Mouse (Mus musculus) liver, embryonic 14.5 days (tissue): ENCODE measurements at regions not wholly inside any gene's neighbourhood (a gene's known extent, or its start where the extent isn't known, plus 50 kb on each side); places are given as distances from the start of the nearest gene placed in this dataset.

ENCODE experiments used
- ATAC-seq: fragments of 200-750 bp; cut with Nextera tagmentation; 2 replicates; pipeline ENCODE4 v1.8.0; 2017; ENCODE audit warnings: moderate number of reproducible peaks, mild to moderate bottlenecking, moderate library complexity; ENCODE audit not compliant: insufficient read depth
- DNase-seq, 3 experiments: peaks; one replicate each; pipeline ENCODE4 v3.0.0-alpha.2; 2012 to 2013; ENCODE audit warnings: low read depth in 3 of 3, low spot score in 3 of 3
- H3K27ac ChIP-seq: fragments of 300-500 bp; sonication (generic); 2 replicates; pipeline ENCODE4 v1.5.1; 2014; ENCODE audit warnings: moderate library complexity, mild to moderate bottlenecking, control low read depth, inconsistent platforms
- H3K27me3 ChIP-seq: fragments of 300-500 bp; sonication (generic); 2 replicates; pipeline ENCODE4 v1.6.1; 2014; ENCODE audit warnings: mild to moderate bottlenecking, low read length, moderate library complexity; ENCODE audit not compliant: control insufficient read depth, insufficient read depth
- H3K36me3 ChIP-seq: fragments of 300-500 bp; sonication (generic); replicated peaks from 2 replicates; pipeline ENCODE4 v1.6.1; 2014; ENCODE audit warnings: low read depth; ENCODE audit not compliant: control insufficient read depth, insufficient read depth
- H3K4me1 ChIP-seq, 2 experiments: fragments of 200-500 bp in 1 of 2; fragments of 300-500 bp in 1 of 2; sonication (generic) in 1 of 2; replicated peaks; 2 replicates each; pipeline ENCODE4 v1.6.1; 2012 to 2014; ENCODE audit warnings: antibody characterized with exemption in 1 of 2, inconsistent platforms in 1 of 2, low read length in 1 of 2; ENCODE audit not compliant: control insufficient read depth in 2 of 2, insufficient read depth in 2 of 2
- H3K4me2 ChIP-seq: fragments of 300-500 bp; sonication (generic); 2 replicates; pipeline ENCODE4 v1.6.1; 2014; ENCODE audit warnings: low read depth, mild to moderate bottlenecking, control low read depth, moderate library complexity
- H3K4me3 ChIP-seq, 2 experiments: fragments of 200-500 bp in 1 of 2; fragments of 300-500 bp in 1 of 2; sonication (generic) in 1 of 2; 2 replicates each; pipeline ENCODE4 v1.5.1; 2012 to 2014; ENCODE audit warnings: low read depth in 2 of 2, low read length in 2 of 2, mild to moderate bottlenecking in 2 of 2, control low read depth in 1 of 2, inconsistent platforms in 1 of 2, moderate library complexity in 1 of 2; ENCODE audit not compliant: insufficient read depth in 1 of 2
- H3K9ac ChIP-seq: fragments of 300-500 bp; sonication (generic); replicated peaks from 2 replicates; pipeline ENCODE4 v1.6.1; 2014; ENCODE audit warnings: mild to moderate bottlenecking, control low read depth, moderate library complexity
- H3K9me3 ChIP-seq: fragments of 300-500 bp; sonication (generic); 2 replicates; pipeline ENCODE4 v1.6.1; 2016; ENCODE audit warnings: low read length, mixed read lengths; ENCODE audit not compliant: control insufficient read depth
- CTCF ChIP-seq: IDR thresholded peaks from 2 replicates; pipeline ENCODE4 v1.5.1; 2016; ENCODE audit warnings: antibody characterized with exemption, low read depth, control low read depth
- EP300 ChIP-seq: IDR thresholded peaks from 2 replicates; pipeline ENCODE4 v1.6.1; 2016; ENCODE audit warnings: antibody characterized with exemption, low read depth
- WGBS: fragments of 180-500 bp; shearing (Covaris S2); extraction: QIAGEN DNeasy Blood & Tissue Kit; methylation state at CpG from one replicate; pipeline ENCODE4 v1.1.7; 2014; ENCODE audit not compliant: insufficient replicate concordance; 5-methylcytosine and 5-hydroxymethylcytosine counted together

GRCm38 (mm10) chr13:85127548-85127925 is 61.7 kb upstream of the Ccnh start:
- no peak overlapping the region for H3K4me3 ChIP-seq
- WGBS: 35% methylated on average over 1 of the region's 1 CpGs
- no peak overlapping the region for H3K4me2 ChIP-seq
- no peaks in the 10 kb centered on the region for H3K36me3 ChIP-seq
- no peak for ATAC-seq
- H3K9ac ChIP-seq: no peak overlapping the region
- H3K4me1 ChIP-seq: no peaks in the 10 kb centered on the region
- no peaks in the 10 kb centered on the region for H3K9me3 ChIP-seq
- no peak overlapping the region for H3K27ac ChIP-seq
- no peaks in the 10 kb centered on the region for H3K27me3 ChIP-seq
- no peak for DNase-seq
- TF ChIP-seq CTCF: no peak
- TF ChIP-seq EP300: no peak
